In genomic region chr10:126833006-126833405, GRCm38 (mm10) we compare ENCODE assay signal across 8 mouse cellular contexts.
DNase-seq lines count a peak whose midpoint lies in the region.

No protein-coding gene starts in this region.

- DNase-seq in heart, postnatal 4 days, result peak; percentile 22
- no peak for DNase-seq in heart, adult 8-10 months (ENCODE audit: low spot score)
- peak; percentile 24 for DNase-seq in ovary, postnatal 36 days (ENCODE audit: low spot score)
- no peak for DNase-seq in ovary, postnatal 10 days (ENCODE audit: low spot score)
- peak; percentile 44 for DNase-seq in adrenal gland, postnatal 10 days
- DNase-seq in lung, postnatal 10 days, result peak; percentile 22
- DNase-seq in thymus, postnatal 36 days, result no peak
- DNase-seq in adipocyte (ENCODE audit: low spot score), result no peak

Comparison
In these comparisons a context has a peak if more than half of its experiments do, and no peak if none do; other contexts are left out.
1. DNase-seq: peak in heart, postnatal 4 days (single experiment), ovary, postnatal 36 days (single experiment), adrenal gland, postnatal 10 days (single experiment) and lung, postnatal 10 days (single experiment); none in heart, adult 8-10 months (single experiment), ovary, postnatal 10 days (single experiment), thymus, postnatal 36 days (0 of 2) and adipocyte (single experiment).